Mouse (Mus musculus) kidney, adult 2 months (tissue): Measurements from ENCODE around the gene Akr1b10.
A peak's percentile ranks its signal among the peaks of the same experiment; 100 is the strongest.

Experiments
- CTCF ChIP-seq: fragments of 200-500 bp; conservative IDR thresholded peaks from 2 replicates; pipeline ENCODE4 v1.5.1; 2011; ENCODE audit warnings: low read depth, mild to moderate bottlenecking, control low read depth, low read length, moderate library complexity, mixed read lengths; ENCODE audit not compliant: insufficient read depth, insufficient read length
- POLR2A ChIP-seq: fragments of 200-500 bp; IDR thresholded peaks from one replicate; pipeline ENCODE4 v1.6.1; 2011; ENCODE audit warnings: low read depth, low read length, control low read depth

- TF ChIP-seq CTCF (peak; percentile 88), POLR2A (no peak)
Measured at GRCm38 (mm10) chr6:34346096-34346898, 37.7 kb upstream of the Akr1b10 start.
